Mouse (Mus musculus) spleen, adult 2 months (tissue): ENCODE results near the gene Xrcc6.

Experiments used
- CTCF ChIP-seq: fragments of 200-500 bp; IDR thresholded peaks from 2 replicates; pipeline ENCODE4 v1.5.1; 2011; ENCODE audit warnings: mild to moderate bottlenecking, inconsistent platforms; ENCODE audit not compliant: insufficient read depth, insufficient read length, insufficient replicate concordance; ENCODE audit errors: extremely low read depth
- POLR2A ChIP-seq: fragments of 200-500 bp; IDR thresholded peaks from 2 replicates; pipeline ENCODE4 v1.6.1; 2011; ENCODE audit warnings: low read depth, low read length, inconsistent platforms

DNA sequence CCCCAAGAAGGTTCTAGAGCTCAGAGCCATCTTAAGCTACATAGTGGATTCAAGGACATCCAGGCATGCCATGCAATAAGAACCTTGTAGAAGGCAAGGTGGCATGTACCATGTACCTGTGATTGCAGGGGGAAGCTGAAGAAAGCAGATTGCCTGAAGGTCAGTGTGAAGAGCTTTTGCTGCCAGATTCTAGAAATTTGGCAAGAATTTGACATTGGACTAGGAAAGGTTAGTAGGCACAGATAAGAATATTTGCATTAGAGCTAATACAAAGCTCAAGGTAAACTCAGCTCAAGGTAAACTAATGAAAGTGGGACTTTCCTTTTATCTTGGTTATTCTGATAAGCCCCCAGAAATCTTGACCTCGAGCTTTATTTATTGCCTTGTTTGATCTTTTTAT, 23.4 kb upstream of the Xrcc6 start:
- TF ChIP-seq CTCF (no peak), POLR2A (no peak)
